Mouse (Mus musculus) erythroblast, embryonic 14.5 days (primary cell): ENCODE measurements around the gene Ppef2.

ENCODE experiments used
- GATA1 ChIP-seq: IDR thresholded peaks from 2 replicates; pipeline ENCODE4 v1.6.1; 2012; ENCODE audit warnings: low read length, inconsistent platforms, mixed read lengths
- TAL1 ChIP-seq: IDR thresholded peaks from 3 replicates; pipeline ENCODE4 v1.6.1; 2012; ENCODE audit warnings: low read length, inconsistent platforms, mixed read lengths

GRCm38 (mm10) chr5:92230306-92230705 lies 25.8 kb downstream of the Ppef2 start:
- TF ChIP-seq TAL1 (no peak), GATA1 (no peak)
